Mouse (Mus musculus) MEL (cell line): ENCODE data around the gene Mtor. TPM values are rescaled to one million over a fixed set of nuclear protein-coding genes. Genes with fewer than 3 reads are reported as not detected.

ENCODE experiments used
- DNase-seq: peaks from one replicate; pipeline ENCODE4 v3.0.0; 2011; ENCODE audit warnings: low read depth, low spot score
- H3K27ac ChIP-seq: 2 replicates; pipeline ENCODE4 v1.5.1; 2012; ENCODE audit warnings: low read depth, mild to moderate bottlenecking, control low read depth, low read length, moderate library complexity; ENCODE audit not compliant: control insufficient read depth
- H3K27me3 ChIP-seq, 2 experiments: fragments of 150-350 bp in 1 of 2; sonication (generic) in 1 of 2; 2 replicates each; pipeline ENCODE4 v1.6.1; 2012; ENCODE audit warnings: low read length in 2 of 2, mild to moderate bottlenecking in 2 of 2, improper control_type of control experiment in 1 of 2, moderate library complexity in 1 of 2; ENCODE audit not compliant: insufficient read depth in 2 of 2, control insufficient read depth in 1 of 2
- H3K36me3 ChIP-seq, 2 experiments: 2 replicates each; pipeline ENCODE4 v1.6.1; 2012 to 2014; ENCODE audit warnings: low read length in 2 of 2, improper control_type of control experiment in 1 of 2, inconsistent platforms in 1 of 2, mild to moderate bottlenecking in 1 of 2; ENCODE audit not compliant: insufficient read depth in 2 of 2, control insufficient read depth in 1 of 2
- H3K4me1 ChIP-seq, 2 experiments: fragments of 150-350 bp in 1 of 2; sonication (generic) in 1 of 2; 2 replicates each; pipeline ENCODE4 v1.6.1; 2012; ENCODE audit warnings: low read length in 2 of 2, improper control_type of control experiment in 1 of 2, mild to moderate bottlenecking in 1 of 2; ENCODE audit not compliant: insufficient read depth in 2 of 2, control insufficient read depth in 1 of 2
- H3K4me3 ChIP-seq, 2 experiments: fragments of 150-350 bp in 1 of 2; sonication (generic) in 1 of 2; 2 replicates each; pipeline ENCODE4 v1.5.1; 2012; ENCODE audit warnings: low read depth in 2 of 2, low read length in 2 of 2, mild to moderate bottlenecking in 2 of 2, moderate library complexity in 2 of 2, control low read depth in 1 of 2, improper control_type of control experiment in 1 of 2; ENCODE audit not compliant: control insufficient read depth in 1 of 2, insufficient read depth in 1 of 2
- H3K79me2 ChIP-seq: 2 replicates; pipeline ENCODE4 v1.6.1; 2012; ENCODE audit warnings: mild to moderate bottlenecking, low read length, moderate library complexity; ENCODE audit not compliant: control insufficient read depth, poor library complexity, insufficient read depth
- H3K9ac ChIP-seq: 2 replicates; pipeline ENCODE4 v1.6.1; 2012; ENCODE audit warnings: low read depth, mild to moderate bottlenecking, control low read depth, low read length, moderate library complexity; ENCODE audit not compliant: control insufficient read depth, poor library complexity, severe bottlenecking
- H3K9me3 ChIP-seq: fragments of 150-350 bp; sonication (generic); replicated peaks from 2 replicates; pipeline ENCODE4 v1.6.1; 2012; ENCODE audit warnings: mild to moderate bottlenecking, low read length, improper control_type of control experiment, moderate library complexity; ENCODE audit not compliant: insufficient read depth
- BHLHE40 ChIP-seq: IDR thresholded peaks from 2 replicates; pipeline ENCODE4 v1.6.1; 2012; ENCODE audit warnings: low read depth, mild to moderate bottlenecking, inconsistent platforms, low read length, improper control_type of control experiment, borderline replicate concordance
- E2F4 ChIP-seq: IDR thresholded peaks from 2 replicates; pipeline ENCODE4 v1.6.1; 2011; ENCODE audit warnings: low read depth, low read length, improper control_type of control experiment, borderline replicate concordance
- ELF1 ChIP-seq: IDR thresholded peaks from 2 replicates; pipeline ENCODE4 v1.6.1; 2014; ENCODE audit warnings: low read depth, mild to moderate bottlenecking, inconsistent platforms, low read length, improper control_type of control experiment, moderate library complexity
- ETS1 ChIP-seq: IDR thresholded peaks from 2 replicates; pipeline ENCODE4 v1.6.1; 2012; ENCODE audit warnings: low read depth, mild to moderate bottlenecking, inconsistent platforms, low read length, improper control_type of control experiment, moderate library complexity
- GABPA ChIP-seq: IDR thresholded peaks from 2 replicates; pipeline ENCODE4 v1.6.1; 2012; ENCODE audit warnings: low read depth, mild to moderate bottlenecking, inconsistent platforms, low read length, improper control_type of control experiment, moderate library complexity
- HCFC1 ChIP-seq: IDR thresholded peaks from 2 replicates; pipeline ENCODE4 v1.6.1; 2012; ENCODE audit warnings: low read depth, mild to moderate bottlenecking, inconsistent platforms, low read length, improper control_type of control experiment, moderate library complexity
- KAT2A ChIP-seq: conservative IDR thresholded peaks from 2 replicates; pipeline ENCODE4 v1.6.1; 2012; ENCODE audit warnings: low read depth, low read length, improper control_type of control experiment, inconsistent platforms
- MAFK ChIP-seq: IDR thresholded peaks from 2 replicates; pipeline ENCODE4 v1.6.1; 2011; ENCODE audit warnings: low read depth, mild to moderate bottlenecking, low read length, improper control_type of control experiment, borderline replicate concordance
- MXI1 ChIP-seq: IDR thresholded peaks from 2 replicates; pipeline ENCODE4 v1.6.1; 2011; ENCODE audit warnings: mild to moderate bottlenecking, low read depth, low read length, improper control_type of control experiment
- MYC ChIP-seq: IDR thresholded peaks from 2 replicates; pipeline ENCODE4 v1.6.1; 2011; ENCODE audit warnings: low read depth, mild to moderate bottlenecking, low read length, improper control_type of control experiment, moderate library complexity
- NELFE ChIP-seq: IDR thresholded peaks from 2 replicates; pipeline ENCODE4 v1.6.1; 2011; ENCODE audit warnings: low read depth, low read length, improper control_type of control experiment
- POLR2AphosphoS2 ChIP-seq: IDR thresholded peaks from 2 replicates; pipeline ENCODE4 v1.6.1; 2011; ENCODE audit warnings: low read length, improper control_type of control experiment
- RAD21 ChIP-seq: IDR thresholded peaks from 2 replicates; pipeline ENCODE4 v1.6.1; 2011; ENCODE audit warnings: mild to moderate bottlenecking, low read depth, low read length, improper control_type of control experiment
- RCOR1 ChIP-seq: IDR thresholded peaks from 2 replicates; pipeline ENCODE4 v1.6.1; 2012; ENCODE audit warnings: low read depth, mild to moderate bottlenecking, inconsistent platforms, low read length, improper control_type of control experiment
- SIN3A ChIP-seq: IDR thresholded peaks from 2 replicates; pipeline ENCODE4 v1.6.1; 2012; ENCODE audit warnings: low read length, improper control_type of control experiment, inconsistent platforms
- SMC3 ChIP-seq: IDR thresholded peaks from 2 replicates; pipeline ENCODE4 v1.6.1; 2011; ENCODE audit warnings: low read depth, low read length, improper control_type of control experiment
- TAL1 ChIP-seq: IDR thresholded peaks from 2 replicates; pipeline ENCODE4 v1.6.1; 2012; ENCODE audit warnings: mild to moderate bottlenecking, inconsistent platforms, low read length, moderate library complexity, mixed read lengths
- TCF12 ChIP-seq: IDR thresholded peaks from 2 replicates; pipeline ENCODE4 v1.6.1; 2014; ENCODE audit warnings: low read depth, mild to moderate bottlenecking, inconsistent platforms, low read length, improper control_type of control experiment, moderate library complexity
- UBTF ChIP-seq: IDR thresholded peaks from 2 replicates; pipeline ENCODE4 v1.6.1; 2012; ENCODE audit warnings: low read depth, mild to moderate bottlenecking, inconsistent platforms, low read length, improper control_type of control experiment, moderate library complexity, borderline replicate concordance; ENCODE audit not compliant: insufficient read depth
- USF1 ChIP-seq: IDR thresholded peaks from 2 replicates; pipeline ENCODE4 v1.6.1; 2014; ENCODE audit warnings: low read depth, mild to moderate bottlenecking, inconsistent platforms, low read length, improper control_type of control experiment, moderate library complexity
- USF2 ChIP-seq, 2 experiments: IDR thresholded peaks; 2 replicates each; pipeline ENCODE4 v1.6.1; 2011 to 2012; ENCODE audit warnings: improper control_type of control experiment in 2 of 2, low read length in 2 of 2, borderline replicate concordance in 1 of 2, inconsistent platforms in 1 of 2, low read depth in 1 of 2, mild to moderate bottlenecking in 1 of 2; ENCODE audit not compliant: insufficient read depth in 1 of 2
- ZC3H11A ChIP-seq: IDR thresholded peaks from 2 replicates; pipeline ENCODE4 v1.6.1; 2012; ENCODE audit warnings: low read depth, mild to moderate bottlenecking, inconsistent platforms, low read length, improper control_type of control experiment
- ZKSCAN1 ChIP-seq: IDR thresholded peaks from 2 replicates; pipeline ENCODE4 v1.6.1; 2012; ENCODE audit warnings: low read depth, mild to moderate bottlenecking, inconsistent platforms, low read length, improper control_type of control experiment, moderate library complexity
- ZMIZ1 ChIP-seq: IDR thresholded peaks from 2 replicates; pipeline ENCODE4 v1.6.1; 2012; ENCODE audit warnings: low read depth, mild to moderate bottlenecking, inconsistent platforms, low read length, improper control_type of control experiment, moderate library complexity
- ZNF384 ChIP-seq: IDR thresholded peaks from 2 replicates; pipeline ENCODE4 v1.6.1; 2012; ENCODE audit warnings: low read depth, mild to moderate bottlenecking, inconsistent platforms, low read length, improper control_type of control experiment
- polyA plus RNA-seq, 2 experiments: library from polyadenylated mRNA; stranded (reverse) in 1 of 2; unstranded in 1 of 2; fragments of >175 nt in 1 of 2; fragments of >200 nt in 1 of 2; gene quantifications; 2 replicates each; pipeline versions ENCODE4 v1.2.1 to v1.2.4; 2012; ENCODE audit warnings: low replicate concordance in 2 of 2, low read depth in 1 of 2; ENCODE audit not compliant: insufficient read length in 2 of 2, insufficient read depth in 1 of 2, missing spikeins in 1 of 2
- total RNA-seq: library from RNA; depleted of rRNA; stranded (reverse); fragments of 300-350 nt; gene quantifications from 2 replicates; pipeline ENCODE4 v1.2.3, GENCODE M21; 2012

The Mtor gene
- total and polyA plus RNA-seq, 3 experiments = 23.9 to 35.2 TPM; not detected in 1

- TF ChIP-seq BHLHE40 (no peak), ETS1 (no peak), POLR2AphosphoS2 (no peak), TCF12 (no peak), HCFC1 (no peak), ELF1 (no peak), ZKSCAN1 (no peak), UBTF (no peak), TAL1 (no peak), GABPA (no peak), MAFK (no peak), SIN3A (no peak), ZNF384 (no peak), NELFE (no peak), MXI1 (no peak), RAD21 (no peak)
- Histone ChIP-seq H3K9me3 (no peaks in the 10 kb centered on the region), H3K4me3 (no peak overlapping the region), H3K4me1 (no peaks in the 10 kb centered on the region), H3K36me3 (peaks cover 0 to 4% of the 10 kb centered on the region in 2 experiments; a peak in 2 of 4 replicates), H3K27me3 (no peaks in the 10 kb centered on the region), H3K79me2 (no peaks in the 10 kb centered on the region), H3K27ac (no peak overlapping the region), H3K9ac (no peak overlapping the region)
- DNase-seq = no peak
Measured at GRCm38 (mm10) chr4:148533613-148534328, 85.4 kb downstream of the Mtor start.

- Histone ChIP-seq H3K27me3 (no peaks in the 10 kb centered on the region), H3K4me1 (no peaks in the 10 kb centered on the region), H3K79me2 (no peaks in the 10 kb centered on the region), H3K4me3 (no peak overlapping the region), H3K36me3 (peaks cover 0 to 6% of the 10 kb centered on the region in 2 experiments; a peak in 2 of 4 replicates), H3K27ac (no peak overlapping the region), H3K9me3 (no peaks in the 10 kb centered on the region), H3K9ac (no peak overlapping the region)
- no peak for TF ChIP-seq USF1
- no peak for TF ChIP-seq E2F4
- TF ChIP-seq RCOR1 = no peak
- no peak for TF ChIP-seq ETS1
- no peak for TF ChIP-seq MYC
- no peak for TF ChIP-seq BHLHE40
- no peak for TF ChIP-seq USF2 (IDR thresholded peaks at IDR 0.05; ENCODE audit: borderline replicate concordance in 1 of 2, insufficient read depth in 1 of 2, low read depth in 1 of 2, low read length in 2 of 2)
- TF ChIP-seq KAT2A = no peak
- TF ChIP-seq SMC3 = no peak
- no peak for TF ChIP-seq ZC3H11A
- TF ChIP-seq HCFC1 = no peak
- TF ChIP-seq NELFE = no peak
- no peak for TF ChIP-seq TCF12
- no peak for TF ChIP-seq GABPA
- no peak for TF ChIP-seq ZMIZ1
- TF ChIP-seq ZKSCAN1 = no peak
- TF ChIP-seq SIN3A = no peak
- DNase-seq = no peak
Measured at GRCm38 (mm10) chr4:148535876-148536275, 87.5 kb downstream of the Mtor start.
